ENCODE assay signal across 10 mouse cellular contexts in genomic region chr9:26776122-26776902, GRCm38 (mm10). TPM values are rescaled to one million over a fixed set of nuclear protein-coding genes. Genes with fewer than 3 reads are reported as not detected.
DNase-seq lines count a peak whose midpoint lies in the region; ATAC-seq and TF ChIP-seq lines count a peak whose summit lies in the region.
"Had no signal": no experiment of that assay in that cellular context is flagged by ENCODE, and none has a peak within 500 bp of the region (broad histone marks: within the 10 kb centered on the region; RNA-seq: fewer than 3 reads in every experiment).

No protein-coding gene starts in this region.

- H3K27me3 ChIP-seq in testis, adult 2 months (ENCODE audit: control insufficient read depth, insufficient read depth, low read length) = no peaks in the 10 kb centered on the region
- H3K27me3 ChIP-seq in forebrain, embryonic 13.5 days = no peaks in the 10 kb centered on the region
- no peaks in the 10 kb centered on the region for H3K27me3 ChIP-seq in kidney, postnatal 0 days (ENCODE audit: insufficient read depth, low read length)
- H3K27me3 ChIP-seq in midbrain, embryonic 10.5 days (ENCODE audit: low read depth, poor library complexity, severe bottlenecking) = no peaks in the 10 kb centered on the region

- WGBS in forebrain, embryonic 13.5 days = 66% methylated on average over 6 of the region's 6 CpGs
- WGBS in kidney, postnatal 0 days = 69% methylated on average over 6 of the region's 6 CpGs
- 65% methylated on average over 6 of the region's 6 CpGs for WGBS in midbrain, embryonic 10.5 days

- H3K4me2 ChIP-seq in forebrain, embryonic 13.5 days = no peak overlapping the region
- H3K4me2 ChIP-seq in kidney, postnatal 0 days (ENCODE audit: low read length) = no peak overlapping the region

- peak; percentile 12 for DNase-seq in CD4-positive, CD25-positive, alpha-beta regulatory T cell, adult 2 months (ENCODE audit: low read depth, low spot score)
- DNase-seq in testis, postnatal 10 days (ENCODE audit: low spot score) = no peak
- peak; percentile 76 for DNase-seq in kidney, postnatal 0 days (ENCODE audit: low spot score)
- peak; percentile 36 for DNase-seq in midbrain, embryonic 10.5 days (ENCODE audit: low spot score)
- no peak for DNase-seq in spleen, postnatal 10 days (ENCODE audit: low spot score in 2 of 2)

- H3K9ac ChIP-seq in forebrain, embryonic 13.5 days = no peak overlapping the region
- H3K9ac ChIP-seq in kidney, postnatal 0 days (ENCODE audit: low read depth, low read length) = no peak overlapping the region

- TF ChIP-seq POLR2A in testis, adult 2 months (IDR thresholded peaks at IDR 0.05; ENCODE audit: control insufficient read depth, low read depth, low read length) = no peak

- no peaks in the 10 kb centered on the region for H3K9me3 ChIP-seq in forebrain, embryonic 13.5 days (replicated peaks)
- no peaks in the 10 kb centered on the region for H3K9me3 ChIP-seq in kidney, postnatal 0 days (replicated peaks; ENCODE audit: low read length)
- no peaks in the 10 kb centered on the region for H3K9me3 ChIP-seq in midbrain, embryonic 10.5 days (replicated peaks)

- no peaks in the 10 kb centered on the region for H3K36me3 ChIP-seq in testis, adult 2 months (ENCODE audit: control insufficient read depth, insufficient read depth, low read length)
- H3K36me3 ChIP-seq in forebrain, embryonic 13.5 days (ENCODE audit: poor library complexity, severe bottlenecking) = no peaks in the 10 kb centered on the region
- no peaks in the 10 kb centered on the region for H3K36me3 ChIP-seq in kidney, postnatal 0 days (ENCODE audit: insufficient read depth, low read length)
- no peaks in the 10 kb centered on the region for H3K36me3 ChIP-seq in midbrain, embryonic 10.5 days

- peak; percentile 39; the same call in 1 of the 2 replicates for TF ChIP-seq CTCF in testis, adult 2 months (IDR thresholded peaks at IDR 0.05; ENCODE audit: control insufficient read depth, insufficient read depth, insufficient replicate concordance, low read depth, low read length)
- TF ChIP-seq CTCF in kidney, postnatal 0 days (IDR thresholded peaks at IDR 0.05; ENCODE audit: low read depth) = peak; percentile 82

- no peaks in the 10 kb centered on the region for H3K4me1 ChIP-seq in testis, adult 2 months (ENCODE audit: control insufficient read depth, insufficient read depth, low read length)
- no peaks in the 10 kb centered on the region for H3K4me1 ChIP-seq in forebrain, embryonic 13.5 days
- H3K4me1 ChIP-seq in kidney, postnatal 0 days (replicated peaks; ENCODE audit: insufficient read depth, low read length) = no peaks in the 10 kb centered on the region
- no peaks in the 10 kb centered on the region for H3K4me1 ChIP-seq in midbrain, embryonic 10.5 days

- H3K4me3 ChIP-seq in testis, adult 2 months (ENCODE audit: control insufficient read depth, low read depth, low read length) = no peak overlapping the region
- H3K4me3 ChIP-seq in forebrain, embryonic 13.5 days = no peak overlapping the region
- no peak overlapping the region for H3K4me3 ChIP-seq in kidney, postnatal 0 days (replicated peaks; ENCODE audit: low read depth, low read length)
- H3K4me3 ChIP-seq in midbrain, embryonic 10.5 days = no peak overlapping the region

- no peak overlapping the region for H3K27ac ChIP-seq in testis, adult 2 months (ENCODE audit: control insufficient read depth, insufficient read depth, low read depth, low read length)
- no peak overlapping the region for H3K27ac ChIP-seq in forebrain, embryonic 13.5 days
- no peak overlapping the region for H3K27ac ChIP-seq in kidney, postnatal 0 days
- H3K27ac ChIP-seq in midbrain, embryonic 10.5 days (replicated peaks) = no peak overlapping the region

- ATAC-seq in CD4-positive, CD25-positive, alpha-beta regulatory T cell, adult 4 months = no peak
- peak; percentile 76 for ATAC-seq in forebrain, embryonic 13.5 days
- no peak for ATAC-seq in kidney, postnatal 0 days (replicated peaks; ENCODE audit: low FRiP score, low read depth)

RNA-seq across cellular contexts. Expression of gene Glb1l2, which starts 30.0 kb away (rescaled TPM):
- polyA plus RNA-seq in CD4-positive, CD25-positive, alpha-beta regulatory T cell, adult 4 months (2017; shearing (Covaris generic)) = not detected
- polyA plus RNA-seq in testis, adult 2 months (2012; rRNA removed) = 7.3 and 20.5 TPM in 2 replicates
- polyA plus RNA-seq in forebrain, embryonic 13.5 days (2015; fragmentation: Nextera tagmentation; extraction: Ambion mirVana) = 2.6 and 3.3 TPM in 2 replicates
- 47.5 and 50.2 TPM in 2 replicates for polyA plus RNA-seq in kidney, postnatal 0 days (2015; fragmentation: Nextera tagmentation; extraction: Ambion mirVana)
- 5.8 and 6.0 TPM in 2 replicates for polyA plus RNA-seq in midbrain, embryonic 10.5 days (2016; fragmentation: Nextera tagmentation; extraction: Ambion mirVana)
- polyA plus RNA-seq: C2C12 had no signal

RNA-seq across cellular contexts. Expression of gene B3gat1, which starts 42.8 kb away (rescaled TPM):
- polyA plus RNA-seq in CD4-positive, CD25-positive, alpha-beta regulatory T cell, adult 4 months (2017; shearing (Covaris generic)) = not detected
- 0.04 and 0.12 TPM in 2 replicates for polyA plus RNA-seq in testis, adult 2 months (2012; rRNA removed)
- polyA plus RNA-seq in forebrain, embryonic 13.5 days (2015; fragmentation: Nextera tagmentation; extraction: Ambion mirVana) = 13.6 TPM in 2 replicates
- 0.08 TPM in 1 of 2 replicates, not detected in the other for polyA plus RNA-seq in kidney, postnatal 0 days (2015; fragmentation: Nextera tagmentation; extraction: Ambion mirVana)
- 2.2 and 3.6 TPM in 2 replicates for polyA plus RNA-seq in midbrain, embryonic 10.5 days (2016; fragmentation: Nextera tagmentation; extraction: Ambion mirVana)
- polyA plus RNA-seq: C2C12; gonadal fat pad, adult 2 months had no signal

Comparison
In these comparisons a context has a peak if more than half of its experiments do, and no peak if none do; other contexts are left out.
1. DNase-seq: peak in CD4-positive, CD25-positive, alpha-beta regulatory T cell, adult 2 months (single experiment), kidney, postnatal 0 days (single experiment) and midbrain, embryonic 10.5 days (single experiment); none in testis, postnatal 10 days (single experiment) and spleen, postnatal 10 days (0 of 2).